Mouse (Mus musculus) erythroblast, adult 5-6 weeks (primary cell): Measurements from ENCODE around the gene Rpp14. TPM values are rescaled to one million over a fixed set of nuclear protein-coding genes. Genes with fewer than 3 reads are reported as not detected.
"Not testable (repeated sequence)": the region's sequence is repeated elsewhere in the genome, so short reads cannot be mapped to it uniquely, and the experiment has no call there.

ENCODE experiments used
- ATAC-seq: replicated peaks from 2 replicates; pipeline ENCODE4 v1.8.0; 2016; ENCODE audit warnings: moderate number of reproducible peaks, mild to moderate bottlenecking, moderate TSS enrichment, inconsistent platforms; ENCODE audit not compliant: poor library complexity, low FRiP score, severe bottlenecking
- total RNA-seq, 2 experiments: library from RNA; stranded (forward) in 1 of 2; stranded (reverse) in 1 of 2; fragments of 150-400 nt in 1 of 2; fragments of 200-764, 138-1000 nt in 1 of 2; gene quantifications; 2 replicates each; pipeline versions ENCODE4 v1.2.3 to v1.2.4; 2015 to 2017; ENCODE audit warnings: low replicate concordance in 2 of 2

The Rpp14 gene
- total RNA-seq, 2 experiments from 2014 or later = 7.1 to 14.0 TPM

GRCm38 (mm10) chr14:8108976-8109375, 28.8 kb downstream of the Rpp14 start:
- no peak for ATAC-seq

- ATAC-seq = no peak
Measured at GRCm38 (mm10) chr14:8111545-8111944, 31.4 kb downstream of the Rpp14 start.

- no peak for ATAC-seq
Measured at GRCm38 (mm10) chr14:8112036-8112435, 31.9 kb downstream of the Rpp14 start.

GRCm38 (mm10) chr14:8113616-8114015, 33.4 kb downstream of the Rpp14 start:
- ATAC-seq = no peak

- ATAC-seq = no peak
Measured at GRCm38 (mm10) chr14:8114306-8114705, 34.1 kb downstream of the Rpp14 start.

GRCm38 (mm10) chr14:8114756-8115155, 34.6 kb downstream of the Rpp14 start:
- no peak for ATAC-seq

- ATAC-seq = no peak
Measured at GRCm38 (mm10) chr14:8115772-8116171, 35.6 kb downstream of the Rpp14 start.

- ATAC-seq = no peak
Measured at GRCm38 (mm10) chr14:8117371-8117770, 37.2 kb downstream of the Rpp14 start.

GRCm38 (mm10) chr14:8119454-8119853, 39.3 kb downstream of the Rpp14 start:
- ATAC-seq = no peak

GRCm38 (mm10) chr14:8119904-8120303, 39.7 kb downstream of the Rpp14 start:
- ATAC-seq = no peak

GRCm38 (mm10) chr14:8123141-8123540, 43.0 kb downstream of the Rpp14 start:
- no peak for ATAC-seq

GRCm38 (mm10) chr14:8123611-8124010, 43.4 kb downstream of the Rpp14 start:
- not testable (repeated sequence) for ATAC-seq

GRCm38 (mm10) chr14:8124046-8124881, 44.1 kb downstream of the Rpp14 start:
- ATAC-seq = no peak

- ATAC-seq = no peak
Measured at GRCm38 (mm10) chr14:8127971-8128370, 47.8 kb downstream of the Rpp14 start.

GRCm38 (mm10) chr14:8132789-8133188, 52.6 kb downstream of the Rpp14 start:
- ATAC-seq = no peak

- no peak for ATAC-seq
Measured at GRCm38 (mm10) chr14:8134234-8134633, 54.1 kb downstream of the Rpp14 start.

- no peak for ATAC-seq
Measured at GRCm38 (mm10) chr14:8135130-8135529, 55.0 kb downstream of the Rpp14 start.

- ATAC-seq = no peak
Measured at GRCm38 (mm10) chr14:8139724-8140710, 59.9 kb downstream of the Rpp14 start.

GRCm38 (mm10) chr14:8141131-8141530, 61.0 kb downstream of the Rpp14 start:
- no peak for ATAC-seq
